Mouse (Mus musculus): ENCODE data around the gene Slc34a3. TPM values are rescaled to one million over a fixed set of nuclear protein-coding genes. Genes with fewer than 3 reads are reported as not detected.

The Slc34a3 gene
- polyA plus RNA-seq (2015; fragmentation: Nextera tagmentation; extraction: Ambion mirVana) = 11.3 and 17.7 TPM in 2 replicates

DNA sequence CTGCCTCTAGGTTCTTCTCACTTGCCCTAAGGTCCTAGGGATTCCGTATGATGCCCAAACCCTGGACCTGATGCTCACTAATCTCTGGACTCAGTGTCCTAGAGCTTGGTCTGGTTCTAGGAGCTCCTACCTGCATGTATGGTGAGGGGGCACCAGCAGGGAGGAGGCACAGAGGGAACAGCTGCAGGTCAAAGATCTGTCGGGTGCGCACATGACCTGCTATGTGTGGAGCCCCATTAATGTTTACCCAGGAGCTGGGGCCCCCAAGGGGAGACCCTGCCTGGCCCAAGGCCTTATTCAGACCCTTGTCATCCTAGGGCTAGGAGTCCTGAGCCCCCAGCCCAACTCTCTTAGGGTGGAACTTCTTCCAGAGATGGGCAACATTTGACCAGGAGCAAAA is at the start of gene Slc34a3:
Slc34a3 (minus strand) TSS at position 315 of the 400 bp plus-strand sequence.
- peak within 1 kb of the TSS; percentile 90 for H3K27ac ChIP-seq (ENCODE audit: low read length)

DNA sequence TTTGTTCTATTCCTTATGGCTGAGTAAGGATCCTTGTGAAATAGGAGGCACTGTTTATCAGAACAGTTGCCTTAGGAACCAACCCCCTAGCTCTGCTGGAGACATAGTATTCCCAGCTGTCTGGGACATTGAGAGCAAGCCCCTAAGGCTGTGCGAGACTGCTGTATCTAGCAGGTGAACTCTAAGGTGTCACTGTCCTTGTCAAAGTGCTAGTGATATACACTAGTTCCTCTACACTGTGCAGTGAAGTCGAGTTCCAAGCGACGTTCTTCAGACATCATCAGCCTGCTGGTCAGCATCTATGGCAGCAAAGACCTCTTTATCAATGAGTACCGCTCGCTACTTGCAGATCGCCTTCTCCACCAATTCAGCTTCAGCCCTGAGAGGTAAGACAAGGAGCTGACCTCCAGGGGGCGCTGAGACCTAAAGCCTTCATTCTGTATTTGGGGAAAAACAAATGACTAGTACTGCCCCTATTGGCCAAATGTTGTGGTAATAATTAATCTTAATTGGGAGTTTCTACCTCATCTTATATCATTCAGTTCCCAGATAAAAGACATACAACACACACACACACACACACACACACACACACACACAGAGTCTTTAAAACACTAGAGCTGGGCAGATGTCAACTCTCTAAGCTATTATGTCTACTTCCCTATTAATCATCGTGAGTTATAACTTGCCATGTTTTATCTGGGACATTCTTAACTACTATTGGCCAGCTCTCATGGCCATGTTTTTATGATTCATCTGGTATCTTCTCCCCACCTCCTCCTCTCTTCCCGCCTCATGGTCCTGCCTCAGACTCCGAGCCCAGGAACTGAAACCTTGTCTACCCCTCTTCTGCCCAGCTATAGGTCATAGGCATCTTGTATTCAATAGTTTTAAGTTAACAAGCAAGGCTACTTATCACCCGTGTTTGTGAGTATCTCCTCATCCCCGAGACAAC is 45.0 kb upstream of the Slc34a3 start:
- no peak overlapping the region for H3K4me3 ChIP-seq (ENCODE audit: low read length)
- H3K9me3 ChIP-seq (ENCODE audit: control insufficient read depth, low read length) = no peaks in the 10 kb centered on the region
- no peak for ATAC-seq
- H3K4me1 ChIP-seq (ENCODE audit: control insufficient read depth, insufficient read depth, low read length) = no peaks in the 10 kb centered on the region
- H3K27me3 ChIP-seq (replicated peaks; ENCODE audit: control insufficient read depth, insufficient read depth, low read length) = no peaks in the 10 kb centered on the region
- 60% methylated on average over 13 of the region's 13 CpGs for WGBS
- H3K27ac ChIP-seq (ENCODE audit: low read length) = no peak overlapping the region
- peaks cover 22% of the 10 kb centered on the region for H3K36me3 ChIP-seq (ENCODE audit: control insufficient read depth, insufficient read depth, low read length)
- H3K9ac ChIP-seq (ENCODE audit: low read depth, low read length) = no peak overlapping the region
- no peak overlapping the region for H3K4me2 ChIP-seq (ENCODE audit: low read depth, low read length)

More for the DNA sequence above, at the start of gene Slc34a3:
- 62% methylated on average over 3 of the region's 3 CpGs for whole genome bisulfite sequencing
- Histone ChIP-seq H3K36me3 (ENCODE audit: control insufficient read depth, insufficient read depth, low read length) (no peaks in the 10 kb centered on the region), H3K4me2 (ENCODE audit: low read depth, low read length) (peak within 1 kb of the TSS; percentile 38), H3K4me1 (ENCODE audit: control insufficient read depth, insufficient read depth, low read length) (peaks cover 39% of the 10 kb centered on the region), H3K4me3 (ENCODE audit: low read length) (0 out of 2 replicates have a peak within 1 kb of the TSS, but pooled peaks have one; percentile 14), H3K27me3 (replicated peaks; ENCODE audit: control insufficient read depth, insufficient read depth, low read length) (no peaks in the 10 kb centered on the region), H3K9me3 (ENCODE audit: control insufficient read depth, low read length) (no peaks in the 10 kb centered on the region), H3K9ac (ENCODE audit: low read depth, low read length) (peak within 1 kb of the TSS; percentile 55)
- ATAC-seq = peak; percentile 73

DNA sequence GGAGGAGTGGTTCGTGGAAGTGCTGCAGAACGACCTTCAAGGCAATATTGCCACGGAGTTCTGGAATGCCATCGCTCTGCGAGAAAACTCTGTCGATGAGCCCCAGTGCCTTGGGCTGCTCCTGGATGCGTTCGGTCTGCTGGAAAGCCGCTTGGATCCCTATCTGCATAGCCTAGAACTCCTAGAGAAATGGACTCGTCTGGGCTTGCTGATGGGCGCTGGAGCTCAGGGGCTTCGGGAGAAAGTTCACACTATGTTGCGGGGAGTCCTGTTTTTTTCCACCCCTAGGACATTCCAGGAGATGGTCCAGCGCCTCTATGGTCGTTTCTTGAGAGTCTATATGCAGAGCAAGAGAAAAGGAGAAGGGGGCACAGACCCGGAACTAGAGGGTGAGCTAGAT is 38.8 kb upstream of the Slc34a3 start:
- peak overlapping the region; percentile 91 for H3K4me2 ChIP-seq (ENCODE audit: low read depth, low read length)
- peak overlapping the region; percentile 92 for H3K4me3 ChIP-seq (ENCODE audit: low read length)
- H3K27me3 ChIP-seq (replicated peaks; ENCODE audit: control insufficient read depth, insufficient read depth, low read length) = no peaks in the 10 kb centered on the region
- no peaks in the 10 kb centered on the region for H3K9me3 ChIP-seq (ENCODE audit: control insufficient read depth, low read length)
- ATAC-seq = no peak
- peak overlapping the region; percentile 41 for H3K27ac ChIP-seq (ENCODE audit: low read length)
- 32% methylated on average over 16 of the region's 16 CpGs for WGBS
- H3K9ac ChIP-seq (ENCODE audit: low read depth, low read length) = peak overlapping the region; percentile 94
- H3K4me1 ChIP-seq (ENCODE audit: control insufficient read depth, insufficient read depth, low read length) = peaks cover 23% of the 10 kb centered on the region
- peaks cover 22% of the 10 kb centered on the region for H3K36me3 ChIP-seq (ENCODE audit: control insufficient read depth, insufficient read depth, low read length)

DNA sequence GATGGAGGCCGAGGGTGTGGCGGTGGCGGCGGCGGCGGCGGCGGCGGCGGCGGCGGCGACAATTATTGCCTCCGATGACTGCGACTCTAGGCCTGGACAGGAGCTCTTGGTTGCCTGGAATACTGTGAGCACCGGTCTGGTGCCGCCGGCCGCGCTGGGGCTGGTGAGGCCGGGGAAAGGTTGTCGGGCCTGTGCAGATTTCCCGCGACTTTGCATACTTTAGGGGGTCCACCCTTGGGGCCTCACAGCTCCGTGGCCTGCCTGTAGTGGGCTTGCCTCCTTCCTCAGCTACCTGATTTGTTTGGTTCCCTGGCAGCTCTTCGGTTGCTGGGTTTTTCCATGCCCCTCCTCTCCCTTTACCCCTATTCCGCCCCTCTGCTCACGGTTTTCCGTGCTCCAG is 38.4 kb upstream of the Slc34a3 start:
- peaks cover 26% of the 10 kb centered on the region for H3K4me1 ChIP-seq (ENCODE audit: control insufficient read depth, insufficient read depth, low read length)
- H3K9ac ChIP-seq (ENCODE audit: low read depth, low read length) = peak overlapping the region; percentile 94
- peak overlapping the region; percentile 91 for H3K4me2 ChIP-seq (ENCODE audit: low read depth, low read length)
- peak overlapping the region; percentile 41 for H3K27ac ChIP-seq (ENCODE audit: low read length)
- H3K9me3 ChIP-seq (ENCODE audit: control insufficient read depth, low read length) = no peaks in the 10 kb centered on the region
- no peaks in the 10 kb centered on the region for H3K27me3 ChIP-seq (replicated peaks; ENCODE audit: control insufficient read depth, insufficient read depth, low read length)
- peak overlapping the region; percentile 92 for H3K4me3 ChIP-seq (ENCODE audit: low read length)
- peaks cover 17% of the 10 kb centered on the region for H3K36me3 ChIP-seq (ENCODE audit: control insufficient read depth, insufficient read depth, low read length)
- ATAC-seq = peak; percentile 67
- WGBS = 0% methylated on average over 29 of the region's 29 CpGs

DNA sequence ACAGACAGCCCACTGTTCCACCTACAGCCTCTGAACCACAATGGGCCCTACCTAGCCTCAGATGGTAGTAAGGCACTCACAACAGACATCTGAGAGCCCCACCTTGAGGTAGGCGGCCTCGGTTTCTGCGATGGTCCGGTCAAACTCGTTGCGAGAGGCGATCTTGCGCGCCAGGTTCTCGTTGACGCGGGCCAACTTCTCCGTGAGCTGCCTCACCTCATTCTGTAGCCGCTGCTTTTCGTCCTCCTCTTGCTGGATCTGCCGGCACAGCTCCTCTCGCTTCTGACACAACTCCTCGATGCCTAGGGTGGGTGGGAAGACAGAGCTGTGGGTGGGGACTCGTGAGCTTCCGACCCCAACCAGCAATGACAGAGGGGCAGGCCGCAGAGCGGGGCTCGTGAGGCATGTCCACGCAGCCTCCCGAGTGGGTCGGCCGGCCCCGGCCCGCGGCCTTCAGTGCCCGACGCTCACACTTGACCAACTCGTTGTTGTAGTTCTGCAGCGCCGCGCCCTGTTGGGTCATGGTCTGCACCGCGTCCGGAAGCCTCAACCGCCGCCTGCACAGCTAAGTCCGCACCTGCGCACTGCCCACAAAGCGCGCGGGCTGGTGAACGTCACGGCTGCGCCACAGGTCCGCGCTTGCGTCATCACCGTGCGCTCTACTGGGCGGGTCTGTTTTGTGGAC is 37.8 kb upstream of the Slc34a3 start, which contains the start of the genes Ssna1 and Anapc2:
Ssna1 (minus strand) TSS at position 612 of the 685 bp plus-strand sequence.
Anapc2 (plus strand) TSS at position 652 of the 685 bp plus-strand sequence.
- peak within 1 kb of the TSS; percentile 85 for H3K27ac ChIP-seq (ENCODE audit: low read length)
- ATAC-seq = peak; percentile 95
- peaks cover 16% of the 10 kb centered on the region for H3K36me3 ChIP-seq (ENCODE audit: control insufficient read depth, insufficient read depth, low read length)
- H3K4me1 ChIP-seq (ENCODE audit: control insufficient read depth, insufficient read depth, low read length) = peaks cover 32% of the 10 kb centered on the region
- peak within 1 kb of the TSS; percentile 92 for H3K4me3 ChIP-seq (ENCODE audit: low read length)
- WGBS = under 1% methylated on average over 54 of the region's 55 CpGs
- no peaks in the 10 kb centered on the region for H3K9me3 ChIP-seq (ENCODE audit: control insufficient read depth, low read length)
- H3K27me3 ChIP-seq (replicated peaks; ENCODE audit: control insufficient read depth, insufficient read depth, low read length) = no peaks in the 10 kb centered on the region
- H3K4me2 ChIP-seq (ENCODE audit: low read depth, low read length) = peak within 1 kb of the TSS; percentile 91
- peak within 1 kb of the TSS; percentile 94 for H3K9ac ChIP-seq (ENCODE audit: low read depth, low read length)

DNA sequence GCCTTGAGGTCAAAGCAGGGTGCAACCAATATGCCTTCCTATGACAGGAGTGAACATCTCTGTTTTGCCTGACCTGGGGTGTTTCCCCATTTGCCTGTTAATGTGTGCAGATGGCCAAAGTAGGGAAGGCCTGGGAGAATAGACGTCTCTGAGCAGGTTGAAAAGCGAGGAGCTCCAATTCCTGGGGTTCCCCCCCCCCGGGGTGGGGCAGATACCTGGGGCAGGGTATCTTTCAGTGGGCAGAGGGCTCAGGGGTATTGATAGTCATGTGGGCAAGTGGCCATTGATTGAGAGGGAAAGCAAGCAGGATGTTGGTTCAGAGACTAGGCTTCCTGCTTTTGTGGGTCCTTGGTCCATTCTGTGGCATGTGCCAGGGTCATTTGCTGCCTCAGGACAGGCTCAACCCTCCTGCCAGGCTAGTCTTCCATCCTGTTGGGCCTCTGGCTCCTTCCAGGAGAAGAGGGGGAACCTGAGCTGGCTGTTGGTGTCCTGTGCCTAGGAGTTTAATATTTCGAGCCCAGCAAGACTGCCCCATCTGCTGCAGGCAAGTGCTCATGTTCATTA is 33.7 kb upstream of the Slc34a3 start:
- peaks cover 5% of the 10 kb centered on the region; the same call in 1 of the 2 replicates for H3K27me3 ChIP-seq (replicated peaks; ENCODE audit: control insufficient read depth, insufficient read depth, low read length)
- peaks cover 52% of the 10 kb centered on the region for H3K4me1 ChIP-seq (ENCODE audit: control insufficient read depth, insufficient read depth, low read length)
- peak overlapping the region; percentile 87; the same call in 1 of the 2 replicates for H3K9ac ChIP-seq (ENCODE audit: low read depth, low read length)
- ATAC-seq = no peak
- H3K4me2 ChIP-seq (ENCODE audit: low read depth, low read length) = peak overlapping the region; percentile 96; the same call in 1 of the 2 replicates
- peaks cover 11% of the 10 kb centered on the region for H3K36me3 ChIP-seq (ENCODE audit: control insufficient read depth, insufficient read depth, low read length)
- H3K4me3 ChIP-seq (ENCODE audit: low read length) = peak overlapping the region; percentile 93; the same call in 1 of the 2 replicates
- 78% methylated on average over 4 of the region's 4 CpGs for WGBS
- peak overlapping the region; percentile 96 for H3K27ac ChIP-seq (ENCODE audit: low read length)
- H3K9me3 ChIP-seq (ENCODE audit: control insufficient read depth, low read length) = no peaks in the 10 kb centered on the region

DNA sequence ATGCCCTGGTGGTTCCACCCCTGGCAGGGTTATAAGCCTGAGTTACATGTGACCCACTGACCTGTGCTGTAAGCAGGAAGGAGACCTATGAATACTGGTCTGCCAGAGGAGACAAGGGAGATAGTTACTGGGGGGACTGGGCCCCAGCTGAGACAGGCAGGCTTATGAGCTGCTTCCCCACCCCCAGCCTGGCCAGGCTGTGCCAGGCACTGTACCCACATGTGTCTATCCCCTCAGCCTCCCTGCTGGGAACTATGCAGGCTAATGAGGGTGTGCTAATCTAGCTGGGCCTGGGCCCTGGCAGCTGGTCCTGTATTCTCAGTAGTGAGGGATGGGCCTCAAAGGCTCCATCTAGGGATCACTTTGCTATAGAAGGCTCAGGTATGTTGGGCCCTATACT is 33.1 kb upstream of the Slc34a3 start:
- H3K27ac ChIP-seq (ENCODE audit: low read length) = peak overlapping the region; percentile 96
- H3K4me3 ChIP-seq (ENCODE audit: low read length) = peak overlapping the region; percentile 93
- H3K9ac ChIP-seq (ENCODE audit: low read depth, low read length) = peak overlapping the region; percentile 87
- no peaks in the 10 kb centered on the region for H3K9me3 ChIP-seq (ENCODE audit: control insufficient read depth, low read length)
- peaks cover 51% of the 10 kb centered on the region for H3K4me1 ChIP-seq (ENCODE audit: control insufficient read depth, insufficient read depth, low read length)
- no peak; the same call in 1 of the 2 replicates for ATAC-seq
- H3K27me3 ChIP-seq (replicated peaks; ENCODE audit: control insufficient read depth, insufficient read depth, low read length) = peaks cover 5% of the 10 kb centered on the region; the same call in 1 of the 2 replicates
- H3K4me2 ChIP-seq (ENCODE audit: low read depth, low read length) = peak overlapping the region; percentile 96
- peaks cover 11% of the 10 kb centered on the region for H3K36me3 ChIP-seq (ENCODE audit: control insufficient read depth, insufficient read depth, low read length)

DNA sequence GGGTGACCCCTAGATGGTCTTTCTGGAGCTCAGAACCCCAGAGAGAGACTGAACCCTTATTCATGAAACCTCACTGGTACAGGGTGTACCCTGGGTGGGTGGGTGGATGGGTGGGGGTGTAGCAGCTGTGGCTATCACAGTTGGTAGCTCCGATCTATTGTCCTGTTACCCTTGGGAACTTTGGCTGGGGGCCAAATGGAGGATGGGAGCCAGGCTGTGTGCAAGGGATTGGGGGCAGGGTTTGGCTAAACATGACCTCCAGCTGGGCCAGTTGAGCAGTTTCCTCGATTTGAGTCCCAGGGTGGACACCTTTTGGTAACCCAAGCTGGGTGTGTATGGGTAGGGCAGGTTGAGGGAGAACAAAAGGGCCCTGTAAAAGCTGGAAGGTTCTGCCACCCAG is 32.6 kb upstream of the Slc34a3 start:
- no peaks in the 10 kb centered on the region for H3K9me3 ChIP-seq (ENCODE audit: control insufficient read depth, low read length)
- peak overlapping the region; percentile 93 for H3K4me3 ChIP-seq (ENCODE audit: low read length)
- H3K4me1 ChIP-seq (ENCODE audit: control insufficient read depth, insufficient read depth, low read length) = peaks cover 51% of the 10 kb centered on the region
- H3K27ac ChIP-seq (ENCODE audit: low read length) = peak overlapping the region; percentile 96
- peak overlapping the region; percentile 87 for H3K9ac ChIP-seq (ENCODE audit: low read depth, low read length)
- H3K27me3 ChIP-seq (replicated peaks; ENCODE audit: control insufficient read depth, insufficient read depth, low read length) = peaks cover 5% of the 10 kb centered on the region; the same call in 1 of the 2 replicates
- ATAC-seq = 0 out of 2 replicates have a peak, but pooled peaks have one; percentile 2
- 28% methylated on average over 2 of the region's 2 CpGs for WGBS
- H3K36me3 ChIP-seq (ENCODE audit: control insufficient read depth, insufficient read depth, low read length) = peaks cover 11% of the 10 kb centered on the region
- peak overlapping the region; percentile 96 for H3K4me2 ChIP-seq (ENCODE audit: low read depth, low read length)

All from intestine, embryonic 16.5 days (tissue).